Comparison of ENCODE assay signal across 20 mouse cellular contexts in the genomic region with DNA sequence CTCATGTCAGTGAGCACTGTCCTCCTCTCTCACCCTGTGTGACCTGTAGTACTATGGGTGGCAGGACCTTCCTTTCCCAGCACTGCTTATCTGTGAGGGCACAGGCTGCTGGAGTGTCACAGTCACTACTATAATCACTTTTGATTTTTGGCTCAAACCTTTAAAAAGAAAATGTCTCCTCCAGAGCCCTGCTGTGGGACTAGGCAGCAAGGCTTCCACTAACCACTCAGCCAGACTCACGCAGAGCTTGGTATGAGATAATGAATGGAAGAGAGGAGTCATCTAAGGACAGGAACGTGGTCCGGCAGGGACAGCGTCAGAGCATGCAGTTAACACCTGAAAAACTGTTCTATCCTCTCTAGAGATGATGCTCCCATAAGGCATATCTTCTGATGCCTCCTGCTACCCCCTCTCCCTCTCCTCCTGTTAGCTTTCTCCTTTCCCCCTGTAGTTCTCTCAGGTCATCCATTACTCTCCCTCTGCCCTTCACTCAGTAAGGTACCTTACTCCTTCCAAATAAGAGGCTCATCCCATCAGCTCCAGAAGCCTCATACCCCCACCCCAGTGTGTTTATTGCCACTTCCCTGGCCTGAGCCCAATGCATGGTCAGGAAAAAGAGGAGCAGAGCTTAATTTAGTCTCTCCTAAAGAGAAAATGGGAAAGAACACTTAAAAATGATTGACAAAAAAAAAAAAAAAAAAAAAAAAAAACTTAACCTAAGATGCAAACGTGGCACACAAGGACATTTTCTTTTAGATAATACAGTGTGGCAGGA. TPM values are rescaled to one million over a fixed set of nuclear protein-coding genes. Genes with fewer than 3 reads are reported as not detected.
"Had no signal": no experiment of that assay in that cellular context is flagged by ENCODE, and none has a peak within 500 bp of the region (broad histone marks: within the 10 kb centered on the region; RNA-seq: fewer than 3 reads in every experiment).

No protein-coding gene starts in this region.

- DNase-seq: lung, adult 2 months; lung, postnatal 14 days; lung, postnatal 36 days; right cerebral cortex, postnatal 14 days; spleen, adult 18-20 months; thymus, adult 18-20 months; thymus, postnatal 14 days; thymus, postnatal 36 days had no signal

- H3K9me3 ChIP-seq: lung, embryonic 15.5 days; megakaryocyte, embryonic 14.5 days; midbrain, embryonic 13.5 days; midbrain, embryonic 15.5 days; neural tube, embryonic 12.5 days had no signal

- H3K4me3 ChIP-seq: lung, embryonic 15.5 days; megakaryocyte, embryonic 14.5 days; midbrain, embryonic 13.5 days; midbrain, embryonic 15.5 days; neural tube, embryonic 12.5 days had no signal

- H3K4me1 ChIP-seq: lung, embryonic 15.5 days; megakaryocyte, embryonic 14.5 days; midbrain, embryonic 13.5 days; midbrain, embryonic 15.5 days; neural tube, embryonic 12.5 days had no signal

- H3K27me3 ChIP-seq: lung, embryonic 15.5 days; megakaryocyte, embryonic 14.5 days; midbrain, embryonic 13.5 days; midbrain, embryonic 15.5 days; neural tube, embryonic 12.5 days had no signal

- H3K36me3 ChIP-seq: lung, embryonic 15.5 days; midbrain, embryonic 13.5 days; midbrain, embryonic 15.5 days; neural tube, embryonic 12.5 days had no signal

- H3K27ac ChIP-seq: lung, embryonic 15.5 days; macrophage; midbrain, embryonic 13.5 days; midbrain, embryonic 15.5 days; neural tube, embryonic 12.5 days had no signal

RNA-seq across cellular contexts. Expression of gene Rbmxl2, which starts 41.2 kb away (rescaled TPM):
- polyA plus RNA-seq: lung, adult 2 months; lung, embryonic 15.5 days; lung, postnatal 0 days; macrophage; midbrain, embryonic 13.5 days; midbrain, embryonic 15.5 days; midbrain, postnatal 0 days; neural tube, embryonic 12.5 days; neural tube, embryonic 14.5 days; stomach, embryonic 14.5 days; stomach, embryonic 16.5 days; thymus, postnatal 0 days had no signal
